Mouse (Mus musculus) CH12.LX (cell line): Measurements from ENCODE around the gene Phldb1. TPM values are rescaled to one million over a fixed set of nuclear protein-coding genes. Genes with fewer than 3 reads are reported as not detected.

Experiments
- DNase-seq: peaks from one replicate; pipeline ENCODE4 v3.0.0-alpha.2; 2013; ENCODE audit errors: extremely low read depth
- H3K27ac ChIP-seq: 2 replicates; pipeline ENCODE4 v1.5.1; 2012; ENCODE audit warnings: low read depth, mild to moderate bottlenecking, control low read depth, moderate library complexity; ENCODE audit not compliant: insufficient read depth
- H3K27me3 ChIP-seq: replicated peaks from 2 replicates; pipeline ENCODE3; 2012; ENCODE audit warnings: inconsistent platforms
- H3K36me3 ChIP-seq, 2 experiments: replicated peaks in 1 of 2; 2 replicates each; pipeline versions ENCODE3 to v1.6.1; 2012; ENCODE audit warnings: inconsistent platforms in 1 of 2, low read length in 1 of 2, mild to moderate bottlenecking in 1 of 2, mixed read lengths in 1 of 2, moderate library complexity in 1 of 2; ENCODE audit not compliant: control insufficient read depth in 1 of 2, insufficient read depth in 1 of 2
- H3K4me1 ChIP-seq, 2 experiments: 2 replicates each; pipeline ENCODE4 v1.6.1; 2012; ENCODE audit warnings: inconsistent platforms in 1 of 2, moderate library complexity in 1 of 2; ENCODE audit not compliant: insufficient read depth in 2 of 2, control insufficient read depth in 1 of 2
- H3K4me2 ChIP-seq: 2 replicates; pipeline ENCODE4 v1.6.1; 2012; ENCODE audit warnings: low read depth, mild to moderate bottlenecking, control low read depth; ENCODE audit not compliant: poor library complexity, insufficient read depth, severe bottlenecking
- H3K4me3 ChIP-seq, 3 experiments: fragments of 150-350 bp in 1 of 3; sonication (generic) in 1 of 3; replicated peaks in 1 of 3; 2 replicates each; pipeline versions ENCODE3 to v1.5.1; 2011 to 2012; ENCODE audit warnings: low read depth in 2 of 3, low read length in 2 of 3, mild to moderate bottlenecking in 2 of 3, moderate library complexity in 2 of 3, control low read depth in 1 of 3, improper control_type of control experiment in 1 of 3, inconsistent platforms in 1 of 3, mixed read lengths in 1 of 3; ENCODE audit not compliant: poor library complexity in 1 of 3
- H3K79me2 ChIP-seq: replicated peaks from 2 replicates; pipeline ENCODE4 v1.6.1; 2012; ENCODE audit warnings: mild to moderate bottlenecking, moderate library complexity; ENCODE audit not compliant: control insufficient read depth, poor library complexity, insufficient read depth, severe bottlenecking; ENCODE audit errors: extremely low read depth
- H3K9ac ChIP-seq: 2 replicates; pipeline ENCODE4 v1.6.1; 2012; ENCODE audit warnings: low read depth, mild to moderate bottlenecking, control low read depth, moderate library complexity; ENCODE audit not compliant: insufficient read depth
- H3K9me3 ChIP-seq: replicated peaks from 2 replicates; pipeline ENCODE3; 2012; ENCODE audit warnings: low read length, inconsistent platforms, mixed read lengths
- BHLHE40 ChIP-seq: IDR thresholded peaks from 2 replicates; pipeline ENCODE4 v1.6.1; 2011; ENCODE audit warnings: mild to moderate bottlenecking, low read depth, low read length, improper control_type of control experiment
- CHD1 ChIP-seq: IDR thresholded peaks from 2 replicates; pipeline ENCODE4 v1.6.1; 2012; ENCODE audit warnings: low read depth, low read length, improper control_type of control experiment, inconsistent platforms
- CHD2 ChIP-seq: IDR thresholded peaks from 2 replicates; pipeline ENCODE4 v1.6.1; 2011; ENCODE audit warnings: low read length, improper control_type of control experiment
- CTCF ChIP-seq, 2 experiments: IDR thresholded peaks in 1 of 2; conservative IDR thresholded peaks in 1 of 2; 2 replicates each; pipeline ENCODE4 v1.5.1; 2011 to 2012; ENCODE audit warnings: low read depth in 2 of 2, low read length in 2 of 2, improper control_type of control experiment in 1 of 2, inconsistent platforms in 1 of 2, mild to moderate bottlenecking in 1 of 2, moderate library complexity in 1 of 2
- E2F4 ChIP-seq: IDR thresholded peaks from 2 replicates; pipeline ENCODE4 v1.6.1; 2011; ENCODE audit warnings: low read depth, low read length, improper control_type of control experiment; ENCODE audit not compliant: insufficient replicate concordance
- ELF1 ChIP-seq: IDR thresholded peaks from 2 replicates; pipeline ENCODE4 v1.6.1; 2014; ENCODE audit warnings: low read depth, mild to moderate bottlenecking, inconsistent platforms, low read length, improper control_type of control experiment
- EP300 ChIP-seq: IDR thresholded peaks from 2 replicates; pipeline ENCODE4 v1.6.1; 2011; ENCODE audit warnings: low read length, improper control_type of control experiment
- ETS1 ChIP-seq: conservative IDR thresholded peaks from 2 replicates; pipeline ENCODE4 v1.6.1; 2012; ENCODE audit warnings: low read depth, mild to moderate bottlenecking, inconsistent platforms, low read length, improper control_type of control experiment, moderate library complexity
- GABPA ChIP-seq: IDR thresholded peaks from 2 replicates; pipeline ENCODE4 v1.6.1; 2012; ENCODE audit warnings: low read depth, low read length, improper control_type of control experiment, inconsistent platforms; ENCODE audit not compliant: insufficient replicate concordance
- HCFC1 ChIP-seq: IDR thresholded peaks from 2 replicates; pipeline ENCODE4 v1.6.1; 2012; ENCODE audit warnings: low read depth, mild to moderate bottlenecking, inconsistent platforms, low read length, improper control_type of control experiment
- IRF4 ChIP-seq: IDR thresholded peaks from 2 replicates; pipeline ENCODE4 v1.6.1; 2014; ENCODE audit warnings: low read depth, mild to moderate bottlenecking, inconsistent platforms, low read length, improper control_type of control experiment
- JUN ChIP-seq: IDR thresholded peaks from 2 replicates; pipeline ENCODE4 v1.6.1; 2011; ENCODE audit warnings: low read depth, mild to moderate bottlenecking, low read length, improper control_type of control experiment, moderate library complexity; ENCODE audit not compliant: insufficient read depth
- JUND ChIP-seq: conservative IDR thresholded peaks from 2 replicates; pipeline ENCODE4 v1.6.1; 2011; ENCODE audit warnings: low read depth, low read length, improper control_type of control experiment
- KAT2A ChIP-seq: IDR thresholded peaks from 2 replicates; pipeline ENCODE4 v1.6.1; 2012; ENCODE audit warnings: low read length, improper control_type of control experiment, inconsistent platforms; ENCODE audit not compliant: insufficient replicate concordance
- MAFK ChIP-seq: IDR thresholded peaks from 2 replicates; pipeline ENCODE4 v1.6.1; 2011; ENCODE audit warnings: low read length, improper control_type of control experiment; ENCODE audit not compliant: insufficient replicate concordance
- MAX ChIP-seq: IDR thresholded peaks from 2 replicates; pipeline ENCODE4 v1.6.1; 2011; ENCODE audit warnings: low read length, improper control_type of control experiment
- MAZ ChIP-seq: IDR thresholded peaks from 2 replicates; pipeline ENCODE4 v1.6.1; 2012; ENCODE audit warnings: low read depth, mild to moderate bottlenecking, inconsistent platforms, low read length, improper control_type of control experiment, moderate library complexity
- MEF2A ChIP-seq: IDR thresholded peaks from 2 replicates; pipeline ENCODE4 v1.6.1; 2014; ENCODE audit warnings: low read depth, mild to moderate bottlenecking, inconsistent platforms, low read length, improper control_type of control experiment, borderline replicate concordance
- MXI1 ChIP-seq: IDR thresholded peaks from 2 replicates; pipeline ENCODE4 v1.6.1; 2011; ENCODE audit warnings: mild to moderate bottlenecking, low read depth, low read length, improper control_type of control experiment
- MYC ChIP-seq: IDR thresholded peaks from 2 replicates; pipeline ENCODE4 v1.6.1; 2011; ENCODE audit warnings: low read depth, mild to moderate bottlenecking, improper control_type of control experiment, low read length
- NELFE ChIP-seq: IDR thresholded peaks from 2 replicates; pipeline ENCODE4 v1.6.1; 2011; ENCODE audit warnings: low read depth, low read length, improper control_type of control experiment
- NRF1 ChIP-seq: IDR thresholded peaks from 2 replicates; pipeline ENCODE4 v1.6.1; 2014; ENCODE audit warnings: low read depth, mild to moderate bottlenecking, inconsistent platforms, low read length, improper control_type of control experiment, moderate library complexity
- PAX5 ChIP-seq: IDR thresholded peaks from 2 replicates; pipeline ENCODE4 v1.6.1; 2012; ENCODE audit warnings: low read length, inconsistent platforms, mixed read lengths
- POLR2A ChIP-seq: IDR thresholded peaks from 2 replicates; pipeline ENCODE4 v1.6.1; 2011; ENCODE audit warnings: low read depth, mild to moderate bottlenecking, improper control_type of control experiment, low read length
- POLR2AphosphoS2 ChIP-seq: IDR thresholded peaks from 2 replicates; pipeline ENCODE4 v1.6.1; 2011; ENCODE audit warnings: low read depth, low read length, improper control_type of control experiment
- RAD21 ChIP-seq: IDR thresholded peaks from 2 replicates; pipeline ENCODE4 v1.6.1; 2011; ENCODE audit warnings: low read depth, mild to moderate bottlenecking, low read length, improper control_type of control experiment, moderate library complexity
- RCOR1 ChIP-seq: conservative IDR thresholded peaks from 2 replicates; pipeline ENCODE4 v1.6.1; 2012; ENCODE audit warnings: low read depth, mild to moderate bottlenecking, inconsistent platforms, low read length, improper control_type of control experiment
- SIN3A ChIP-seq: IDR thresholded peaks from 2 replicates; pipeline ENCODE4 v1.6.1; 2012; ENCODE audit warnings: low read length, improper control_type of control experiment, inconsistent platforms
- SMC3 ChIP-seq: IDR thresholded peaks from 2 replicates; pipeline ENCODE4 v1.6.1; 2011; ENCODE audit warnings: low read depth, low read length, improper control_type of control experiment
- TBP ChIP-seq: conservative IDR thresholded peaks from 2 replicates; pipeline ENCODE4 v1.6.1; 2011; ENCODE audit warnings: low read depth, low read length, improper control_type of control experiment
- TCF12 ChIP-seq: IDR thresholded peaks from 2 replicates; pipeline ENCODE4 v1.6.1; 2014; ENCODE audit warnings: low read depth, mild to moderate bottlenecking, inconsistent platforms, low read length, improper control_type of control experiment
- UBTF ChIP-seq: IDR thresholded peaks from 2 replicates; pipeline ENCODE4 v1.6.1; 2012; ENCODE audit warnings: low read depth, mild to moderate bottlenecking, inconsistent platforms, low read length, improper control_type of control experiment, moderate library complexity
- USF1 ChIP-seq: IDR thresholded peaks from 2 replicates; pipeline ENCODE4 v1.6.1; 2014; ENCODE audit warnings: low read depth, mild to moderate bottlenecking, inconsistent platforms, low read length, improper control_type of control experiment
- USF2 ChIP-seq: conservative IDR thresholded peaks from 2 replicates; pipeline ENCODE4 v1.6.1; 2011; ENCODE audit warnings: low read depth, low read length, improper control_type of control experiment
- ZC3H11A ChIP-seq: IDR thresholded peaks from 2 replicates; pipeline ENCODE4 v1.6.1; 2012; ENCODE audit warnings: low read depth, mild to moderate bottlenecking, inconsistent platforms, low read length, improper control_type of control experiment
- ZKSCAN1 ChIP-seq: IDR thresholded peaks from 2 replicates; pipeline ENCODE4 v1.6.1; 2012; ENCODE audit warnings: low read depth, inconsistent platforms, low read length, improper control_type of control experiment, borderline replicate concordance
- ZMIZ1 ChIP-seq: IDR thresholded peaks from 2 replicates; pipeline ENCODE4 v1.6.1; 2012; ENCODE audit warnings: low read depth, mild to moderate bottlenecking, inconsistent platforms, low read length, improper control_type of control experiment
- ZNF384 ChIP-seq: IDR thresholded peaks from 2 replicates; pipeline ENCODE4 v1.6.1; 2012; ENCODE audit warnings: low read depth, low read length, improper control_type of control experiment, inconsistent platforms
- dilution Hi-C: fragments of 300-500 bp; cut with MboI; formaldehyde crosslinking; loops from 2 replicates; pipeline ENCODE4 v1.14.3; 2020; ENCODE audit warnings: low sequenced_read_pairs; ENCODE audit not compliant: extremely low pct_unique_long_range_greater_than_20kb, extremely low pct_ligation_motif_present
- in situ Hi-C: fragments of 300-500 bp; cut with MboI; formaldehyde crosslinking; loops from 3 replicates; pipeline ENCODE4 v1.14.3; 2019; ENCODE audit warnings: low sequenced_read_pairs, low pct_ligation_motif_present, low pct_unique_long_range_greater_than_20kb, mixed read lengths
- polyA plus RNA-seq: library from polyadenylated mRNA; unstranded; fragments of >175 nt; gene quantifications from 2 replicates; pipeline ENCODE4 v1.2.1, GENCODE M21; 2012; ENCODE audit warnings: low read depth; ENCODE audit not compliant: insufficient read length
- total RNA-seq, 2 experiments: library from RNA; depleted of rRNA; stranded (reverse); fragments of 300-350 nt in 1 of 2; fragments of >200 nt in 1 of 2; gene quantifications; 2 replicates each; pipeline ENCODE4 v1.2.3; 2012 to 2014

The Phldb1 gene
- total and polyA plus RNA-seq, 3 experiments, result 7.9 to 15.1 (median 14.6) TPM

DNA sequence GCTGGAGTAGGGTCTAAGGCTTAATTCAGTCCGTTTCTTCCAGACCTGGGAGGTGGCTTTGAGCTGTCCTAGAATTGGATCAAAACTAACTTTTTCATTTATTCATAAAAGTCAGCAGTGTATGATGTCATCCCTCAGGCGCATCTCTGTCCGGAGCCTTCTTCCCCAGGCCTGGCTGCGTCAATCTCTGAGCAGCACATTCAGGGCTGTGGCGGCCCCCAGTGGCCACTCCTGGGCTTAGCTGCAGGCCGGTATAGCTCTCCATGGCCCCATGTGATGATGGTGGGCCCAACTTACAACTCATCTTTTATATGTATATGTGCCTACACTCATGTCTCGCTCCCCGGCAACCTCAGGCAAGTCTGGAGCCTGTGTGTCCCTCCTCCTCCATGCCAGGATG lies 83.0 kb downstream of the Phldb1 start:
- Histone ChIP-seq H3K27me3 (peaks cover 30% of the 10 kb centered on the region), H3K79me2 (no peaks in the 10 kb centered on the region), H3K4me2 (no peak overlapping the region)
- in situ Hi-C loops, result no loop called here
- TF ChIP-seq KAT2A (no peak), EP300 (no peak), CHD1 (no peak), RAD21 (peak; percentile 98), MEF2A (no peak), TBP (no peak), RCOR1 (no peak), CTCF (conservative IDR thresholded peaks at IDR 0.05 in 1 of 2, IDR thresholded peaks at IDR 0.05 in 1 of 2; ENCODE audit: low read depth in 2 of 2, low read length in 2 of 2) (peak; percentile 45 to 98), ZMIZ1 (no peak), MAX (0 out of 2 replicates have a peak, but pooled peaks have one; percentile 28), MAFK (no peak), ZC3H11A (peak; percentile 93), USF1 (no peak), MXI1 (no peak), POLR2A (no peak), JUND (no peak; the same call in 1 of the 2 replicates), UBTF (no peak), NELFE (peak; percentile 50; the same call in 1 of the 2 replicates), MAZ (no peak), SMC3 (peak; percentile 96), NRF1 (peak; percentile 27; the same call in 1 of the 2 replicates), IRF4 (peak; percentile 57; the same call in 1 of the 2 replicates), SIN3A (0 out of 2 replicates have a peak, but pooled peaks have one; percentile 25), E2F4 (no peak), TCF12 (peak; percentile 26; the same call in 1 of the 2 replicates), POLR2AphosphoS2 (no peak), USF2 (no peak), HCFC1 (no peak), JUN (peak; percentile 62), PAX5 (no peak), GABPA (no peak), ZNF384 (no peak), CHD2 (no peak), ZKSCAN1 (no peak), ETS1 (no peak), MYC (no peak), BHLHE40 (no peak; the same call in 1 of the 2 replicates), ELF1 (peak; percentile 6; the same call in 1 of the 2 replicates)
- TF ChIP-seq, all 38 proteins: peak for 12
- Histone ChIP-seq H3K36me3 (no peaks in the 10 kb centered on the region), H3K9ac (no peak overlapping the region), H3K9me3 (no peaks in the 10 kb centered on the region), H3K4me1 (peaks cover 8 to 35% of the 10 kb centered on the region in 2 experiments), H3K4me3 (no peak overlapping the region), H3K27ac (no peak overlapping the region)
- dilution Hi-C loops, result no loop called here
- peak; percentile 76 for DNase-seq
